Mouse (Mus musculus) heart, adult 2 months (tissue): ENCODE measurements around the gene Rph3al.

ENCODE experiments used
- CTCF ChIP-seq: fragments of 200-600 bp; IDR thresholded peaks from 2 replicates; pipeline ENCODE4 v1.8.1; 2022; ENCODE audit warnings: antibody characterized with exemption, mild to moderate bottlenecking, moderate library complexity
- POLR2A ChIP-seq: fragments of 200-500 bp; IDR thresholded peaks from 2 replicates; pipeline ENCODE4 v1.6.1; 2011; ENCODE audit warnings: mild to moderate bottlenecking, low read depth, low read length, control low read depth; ENCODE audit not compliant: insufficient read depth

- TF ChIP-seq CTCF (no peak), POLR2A (no peak)
Observed at GRCm38 (mm10) chr11:75968761-75969160, 30.5 kb upstream of the Rph3al start.
